Mouse (Mus musculus) urinary bladder, adult 18-20 months (tissue): ENCODE data around the gene Tmem161b.
"Not testable (repeated sequence)": the region's sequence is repeated elsewhere in the genome, so short reads cannot be mapped to it uniquely, and the experiment has no call there.

Source experiments
- DNase-seq, 2 experiments: peaks; one replicate each; pipeline ENCODE4 v3.0.0; 2022; ENCODE audit warnings: low spot score in 2 of 2, mixed read lengths in 2 of 2

Tmem161b gene

GRCm38 (mm10) chr13:84221820-84222681 is at the start of gene Tmem161b:
Gene Tmem161b, plus strand, starts transcription at chr13:84222296.
- peak; percentile 79 to 85 for DNase-seq

- DNase-seq = not testable (repeated sequence)
These were observed 36.3 kb upstream of the Tmem161b start for GRCm38 (mm10) chr13:84185835-84186234.

- DNase-seq = no peak
These were observed 29.4 kb upstream of the Tmem161b start for GRCm38 (mm10) chr13:84192723-84193122.

- DNase-seq = no peak
These were observed 541 bp downstream of the Tmem161b start for GRCm38 (mm10) chr13:84222682-84222992.

GRCm38 (mm10) chr13:84223018-84223417 is 922 bp downstream of the Tmem161b start:
- no peak for DNase-seq

GRCm38 (mm10) chr13:84234019-84234418 is 11.9 kb downstream of the Tmem161b start:
- no peak for DNase-seq

- DNase-seq = no peak
These were observed 14.7 kb downstream of the Tmem161b start for GRCm38 (mm10) chr13:84236768-84237167.

GRCm38 (mm10) chr13:84238184-84238583 is 16.1 kb downstream of the Tmem161b start:
- DNase-seq = no peak

GRCm38 (mm10) chr13:84248065-84248464 is 26.0 kb downstream of the Tmem161b start:
- DNase-seq = no peak

GRCm38 (mm10) chr13:84251295-84251694 is 29.2 kb downstream of the Tmem161b start:
- DNase-seq = no peak

GRCm38 (mm10) chr13:84255047-84255446 is 33.0 kb downstream of the Tmem161b start:
- DNase-seq = no peak

- DNase-seq = not testable (repeated sequence)
These were observed 42.3 kb downstream of the Tmem161b start for GRCm38 (mm10) chr13:84264418-84264817.

- no peak for DNase-seq
These were observed 54.1 kb downstream of the Tmem161b start for GRCm38 (mm10) chr13:84276246-84276645.

GRCm38 (mm10) chr13:84280352-84280751 is 58.3 kb downstream of the Tmem161b start:
- DNase-seq = no peak

GRCm38 (mm10) chr13:84282966-84283365 is 60.9 kb downstream of the Tmem161b start:
- DNase-seq = no peak

- no peak for DNase-seq
These were observed 62.9 kb downstream of the Tmem161b start for GRCm38 (mm10) chr13:84284764-84285558.

- DNase-seq = no peak
These were observed 63.5 kb downstream of the Tmem161b start for GRCm38 (mm10) chr13:84285559-84285945.

GRCm38 (mm10) chr13:84299445-84300053 is 77.5 kb downstream of the Tmem161b start:
- DNase-seq = no peak

GRCm38 (mm10) chr13:84343272-84343671 is 121.2 kb downstream of the Tmem161b start:
- no peak for DNase-seq

GRCm38 (mm10) chr13:84343691-84344495 is 121.8 kb downstream of the Tmem161b start:
- DNase-seq = no peak

GRCm38 (mm10) chr13:84344711-84345110 is 122.6 kb downstream of the Tmem161b start:
- DNase-seq = no peak

- DNase-seq = no peak
These were observed 123.0 kb downstream of the Tmem161b start for GRCm38 (mm10) chr13:84345114-84345513.
